Mouse (Mus musculus) limb, embryonic 11.5 days (tissue): Measurements from ENCODE around the gene Ciz1. TPM values are rescaled to one million over a fixed set of nuclear protein-coding genes. Genes with fewer than 3 reads are reported as not detected.

Experiments
- ATAC-seq: fragments of 200-750 bp; cut with Nextera tagmentation; 2 replicates; pipeline ENCODE4 v1.8.0; 2017; ENCODE audit warnings: low read depth; ENCODE audit not compliant: insufficient number of reproducible peaks, low FRiP score, low TSS enrichment
- DNase-seq: peaks from one replicate; pipeline ENCODE4 v3.0.0-alpha.2; 2015; ENCODE audit warnings: low spot score
- H3K27ac ChIP-seq: fragments of 300-500 bp; sonication (generic); replicated peaks from 2 replicates; pipeline ENCODE4 v1.5.1; 2014; ENCODE audit warnings: low read depth, mild to moderate bottlenecking, low read length
- H3K27me3 ChIP-seq: fragments of 300-500 bp; sonication (generic); 2 replicates; pipeline ENCODE4 v1.6.1; 2014; ENCODE audit warnings: mild to moderate bottlenecking, low read length, mixed read lengths; ENCODE audit not compliant: control insufficient read depth, insufficient read depth
- H3K36me3 ChIP-seq: fragments of 300-500 bp; sonication (generic); 2 replicates; pipeline ENCODE4 v1.6.1; 2014; ENCODE audit warnings: mild to moderate bottlenecking, low read length, moderate library complexity, mixed read lengths; ENCODE audit not compliant: control insufficient read depth, insufficient read depth
- H3K4me1 ChIP-seq: fragments of 300-500 bp; sonication (generic); 2 replicates; pipeline ENCODE4 v1.6.1; 2014; ENCODE audit warnings: low read length, mixed read lengths; ENCODE audit not compliant: control insufficient read depth, insufficient read depth
- H3K4me2 ChIP-seq: fragments of 300-500 bp; sonication (generic); 2 replicates; pipeline ENCODE4 v1.6.1; 2014; ENCODE audit warnings: low read depth, mild to moderate bottlenecking, moderate library complexity; ENCODE audit not compliant: severe bottlenecking
- H3K4me3 ChIP-seq: fragments of 300-500 bp; sonication (generic); 2 replicates; pipeline ENCODE4 v1.5.1; 2014; ENCODE audit warnings: low read depth, low read length
- H3K9ac ChIP-seq: fragments of 300-500 bp; sonication (generic); 2 replicates; pipeline ENCODE4 v1.6.1; 2014; ENCODE audit warnings: mild to moderate bottlenecking, low read length
- H3K9me3 ChIP-seq: fragments of 300-500 bp; sonication (generic); 2 replicates; pipeline ENCODE4 v1.6.1; 2016; ENCODE audit warnings: low read length; ENCODE audit not compliant: control insufficient read depth
- WGBS: fragments of 180-500 bp; shearing (Covaris S2); extraction: QIAGEN DNeasy Blood & Tissue Kit; methylation state at CpG from one replicate; pipeline ENCODE4 v1.1.7; 2014; 5-methylcytosine and 5-hydroxymethylcytosine counted together
- polyA plus RNA-seq: library from polyadenylated mRNA; unstranded; fragments of >200 nt; fragmentation: Nextera tagmentation; extraction: Ambion mirVana; gene quantifications from 2 replicates; pipeline ENCODE4 v1.2.1, GENCODE M21; 2014

Gene Ciz1
- polyA plus RNA-seq, 1 experiment from 2014 or later, result 52.2 TPM

DNA sequence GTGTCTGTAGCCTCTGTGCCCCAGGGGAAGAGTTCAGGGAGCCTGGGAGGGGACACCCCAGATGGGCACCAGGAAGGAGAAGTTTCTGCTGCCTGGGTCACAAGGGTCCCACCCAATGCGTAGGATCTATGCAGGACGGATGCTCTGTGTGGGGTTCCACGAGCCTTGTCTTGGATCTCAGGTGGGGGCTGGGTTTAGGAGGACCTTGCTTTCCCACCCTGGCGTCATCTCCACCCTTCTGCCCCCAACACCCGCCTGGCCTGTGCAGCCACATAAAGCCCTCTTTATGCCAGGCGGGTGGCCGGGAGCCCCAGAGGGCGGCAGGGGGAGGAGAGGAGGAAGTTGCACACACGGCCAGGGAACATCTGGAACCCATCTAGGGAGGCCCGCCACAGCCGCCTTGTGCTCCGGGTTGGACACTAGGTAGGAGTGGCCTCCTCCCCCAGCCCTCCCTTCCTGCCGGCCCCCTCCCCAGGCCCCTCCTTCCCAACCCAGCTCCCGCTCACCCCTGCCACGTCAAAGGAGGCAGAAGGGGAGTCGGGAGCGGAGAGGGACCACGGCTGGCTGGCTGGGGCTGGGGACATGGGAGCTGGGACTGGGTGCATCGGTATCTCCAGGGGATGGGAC, 34.2 kb upstream of the Ciz1 start:
- peak overlapping the region; percentile 100 for H3K27ac ChIP-seq
- H3K27me3 ChIP-seq, result no peaks in the 10 kb centered on the region
- peaks cover 46% of the 10 kb centered on the region for H3K4me1 ChIP-seq
- H3K4me3 ChIP-seq, result peak overlapping the region; percentile 74
- ATAC-seq (peak; percentile 83), DNase-seq (peak; percentile 96)
- no peaks in the 10 kb centered on the region for H3K36me3 ChIP-seq
- peak overlapping the region; percentile 95 for H3K9ac ChIP-seq
- 2% methylated on average over 16 of the region's 19 CpGs for WGBS
- H3K4me2 ChIP-seq, result peak overlapping the region; percentile 96
- H3K9me3 ChIP-seq, result no peaks in the 10 kb centered on the region

DNA sequence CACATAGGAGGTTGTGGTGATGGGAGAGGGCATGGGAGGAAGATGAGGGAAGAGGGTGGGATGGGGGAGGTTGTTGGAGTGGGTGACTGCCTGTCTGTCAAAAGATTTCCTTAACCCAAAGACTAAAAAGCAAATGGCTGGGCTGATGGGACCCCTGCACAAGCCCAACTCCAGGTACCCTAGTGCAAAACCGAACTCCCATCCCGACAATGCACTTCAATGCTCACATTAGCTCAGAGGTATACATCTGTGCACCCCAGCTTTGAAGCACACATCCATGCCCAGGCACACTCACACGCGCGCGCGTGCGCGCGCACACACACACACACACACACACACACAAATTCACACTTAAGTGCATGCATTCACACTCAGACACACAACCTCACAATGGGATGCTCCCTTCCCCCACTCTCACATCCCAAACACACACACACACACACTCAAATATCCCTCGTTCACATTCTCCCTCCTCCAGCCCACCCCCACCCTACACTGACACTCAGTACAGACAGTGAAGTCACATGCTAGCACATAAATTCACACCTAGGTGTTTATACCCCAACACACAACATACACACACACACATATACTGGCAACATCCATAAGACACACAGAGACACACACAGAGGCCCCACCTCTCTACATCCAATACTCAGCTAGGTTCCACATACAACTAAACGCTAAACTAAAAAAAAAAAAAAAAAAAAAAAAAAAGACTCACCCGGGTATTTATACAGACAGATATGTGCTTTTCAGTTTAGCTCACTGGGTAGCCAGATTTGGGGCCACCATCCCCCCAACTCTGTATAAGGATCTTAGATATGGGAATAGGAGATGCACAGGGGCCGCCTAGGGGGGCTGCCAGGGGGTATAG, 33.2 kb upstream of the Ciz1 start:
- 37% methylated on average over 14 of the region's 14 CpGs for WGBS
- ATAC-seq, result no peak
- Histone ChIP-seq H3K27ac (peak overlapping the region; percentile 100), H3K4me1 (peaks cover 46% of the 10 kb centered on the region), H3K4me3 (peak overlapping the region; percentile 74), H3K9ac (peak overlapping the region; percentile 95), H3K36me3 (no peaks in the 10 kb centered on the region), H3K27me3 (no peaks in the 10 kb centered on the region), H3K4me2 (peak overlapping the region; percentile 96), H3K9me3 (no peaks in the 10 kb centered on the region)
- peak; percentile 62 for DNase-seq

DNA sequence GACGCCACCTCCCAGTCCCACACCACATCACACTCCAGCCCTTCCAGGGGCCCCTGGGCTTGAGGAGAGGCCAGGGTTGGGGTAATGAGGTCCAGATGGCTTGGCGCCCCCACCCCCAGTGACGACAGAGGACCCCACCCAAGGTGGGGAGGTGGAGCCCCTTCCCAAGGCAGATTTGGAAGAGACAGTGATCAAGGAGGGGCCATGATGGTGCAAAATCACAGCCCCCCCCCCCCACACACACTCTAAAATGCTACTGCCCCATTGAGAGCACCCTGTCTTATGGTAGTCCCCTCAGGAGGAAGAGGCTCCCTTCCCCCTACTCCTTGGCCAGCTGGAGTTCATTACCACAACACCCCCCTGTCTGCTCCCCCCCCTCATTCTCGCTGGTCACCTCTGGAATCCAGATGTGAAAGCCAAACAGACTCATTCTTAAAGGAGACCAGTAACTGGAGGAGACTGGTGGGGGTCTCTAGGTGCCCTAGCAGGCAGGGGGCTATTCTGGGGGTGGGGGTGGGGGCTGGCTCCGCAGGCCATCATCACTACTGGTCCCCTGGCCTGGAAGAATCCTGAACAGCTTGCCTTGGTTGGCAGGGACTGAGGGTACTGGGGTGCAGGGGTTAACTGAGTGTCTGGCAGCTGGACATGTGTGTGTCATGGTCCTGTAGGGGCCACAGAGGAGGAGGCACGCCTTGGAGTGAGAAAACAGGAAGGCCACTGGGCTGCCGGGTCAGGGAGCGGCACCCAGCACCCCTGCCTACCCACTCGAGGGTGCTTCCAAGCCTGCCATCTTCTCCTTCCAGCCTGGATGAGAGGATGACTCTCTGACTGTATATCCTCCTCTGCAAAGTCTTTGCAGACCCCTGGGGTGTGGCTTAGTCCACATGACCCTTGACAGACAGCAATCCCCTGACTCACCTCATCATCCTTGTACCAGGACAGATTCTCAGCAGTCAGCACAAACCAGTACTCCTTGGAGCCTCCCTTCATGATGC, 32.2 kb upstream of the Ciz1 start:
- H3K9me3 ChIP-seq, result no peaks in the 10 kb centered on the region
- H3K9ac ChIP-seq, result peak overlapping the region; percentile 48
- peaks cover 45% of the 10 kb centered on the region for H3K4me1 ChIP-seq
- no peaks in the 10 kb centered on the region for H3K36me3 ChIP-seq
- H3K27me3 ChIP-seq, result no peaks in the 10 kb centered on the region
- DNase-seq, result peak; percentile 88
- H3K4me3 ChIP-seq, result peak overlapping the region; percentile 15
- peak; percentile 53 for ATAC-seq
- H3K4me2 ChIP-seq, result peak overlapping the region; percentile 96
- 3% methylated on average over 9 of the region's 9 CpGs for WGBS
- peak overlapping the region; percentile 100 for H3K27ac ChIP-seq

DNA sequence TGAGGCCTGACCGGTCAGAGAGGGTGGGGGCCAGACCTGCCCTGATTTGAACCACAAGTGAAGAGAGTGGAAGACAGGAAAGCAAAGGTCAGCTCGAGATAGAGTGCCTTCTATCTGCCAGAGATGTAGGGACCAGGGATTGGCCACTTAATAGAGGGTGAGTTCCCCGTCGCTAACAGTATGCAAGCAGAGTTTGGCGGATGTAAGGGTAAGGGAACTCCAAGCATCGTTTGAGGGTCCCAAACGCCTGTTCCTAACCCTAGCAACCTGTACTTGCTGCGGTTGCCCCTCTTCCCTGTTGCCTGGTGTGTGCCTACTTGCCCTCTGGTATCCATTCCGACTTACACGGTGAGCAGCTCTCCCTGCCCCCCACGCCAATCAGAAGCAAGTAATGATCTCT, 31.4 kb upstream of the Ciz1 start:
- Histone ChIP-seq H3K4me1 (peaks cover 37% of the 10 kb centered on the region), H3K36me3 (no peaks in the 10 kb centered on the region), H3K9me3 (no peaks in the 10 kb centered on the region), H3K27me3 (no peaks in the 10 kb centered on the region), H3K4me3 (no peak overlapping the region), H3K9ac (no peak overlapping the region), H3K27ac (peak overlapping the region; percentile 100), H3K4me2 (no peak overlapping the region)
- DNase-seq (no peak), ATAC-seq (no peak)
- 50% methylated on average over 11 of the region's 11 CpGs for WGBS

DNA sequence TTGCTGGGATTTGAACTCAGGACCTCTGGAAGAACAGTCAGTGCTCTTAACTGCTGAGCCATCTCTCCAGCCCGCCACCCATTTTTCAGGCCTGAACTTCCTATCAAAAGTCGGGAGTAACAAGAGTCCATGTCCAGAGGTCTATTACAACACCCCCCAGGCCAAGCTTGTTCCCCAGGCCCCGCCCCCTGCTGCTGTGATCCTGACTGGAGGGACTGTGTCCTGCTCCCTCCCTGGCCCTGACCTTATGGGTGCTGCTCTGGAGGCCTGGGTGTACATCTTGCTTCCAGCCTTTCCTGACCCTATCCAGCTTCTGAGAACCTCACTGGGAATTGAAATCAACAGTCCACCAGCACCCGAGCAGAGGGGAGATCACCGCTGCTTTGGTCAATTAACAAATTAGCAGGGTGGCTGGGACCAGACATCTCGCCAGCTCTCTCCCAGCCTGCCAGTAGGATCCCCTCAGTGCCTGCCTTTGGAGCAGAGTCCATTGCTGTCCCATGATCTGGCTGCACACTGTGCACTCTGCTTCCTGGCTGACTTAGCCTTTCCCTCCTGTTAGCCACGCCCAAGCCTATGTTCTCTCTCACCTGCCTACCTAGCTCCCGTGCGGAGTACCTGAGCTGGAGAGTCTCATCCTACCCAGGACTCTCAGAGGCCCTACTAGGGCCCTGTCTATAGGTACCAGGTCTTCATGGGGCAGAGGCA, 30.4 kb upstream of the Ciz1 start:
- Histone ChIP-seq H3K9me3 (no peaks in the 10 kb centered on the region), H3K36me3 (no peaks in the 10 kb centered on the region), H3K4me2 (no peak overlapping the region), H3K4me1 (peaks cover 27% of the 10 kb centered on the region), H3K27me3 (no peaks in the 10 kb centered on the region), H3K9ac (no peak overlapping the region), H3K4me3 (no peak overlapping the region), H3K27ac (0 out of 2 replicates have a peak overlapping the region, but pooled peaks have one; percentile 15)
- ATAC-seq (no peak), DNase-seq (no peak)
- WGBS, result 68% methylated on average over 9 of the region's 9 CpGs

DNA sequence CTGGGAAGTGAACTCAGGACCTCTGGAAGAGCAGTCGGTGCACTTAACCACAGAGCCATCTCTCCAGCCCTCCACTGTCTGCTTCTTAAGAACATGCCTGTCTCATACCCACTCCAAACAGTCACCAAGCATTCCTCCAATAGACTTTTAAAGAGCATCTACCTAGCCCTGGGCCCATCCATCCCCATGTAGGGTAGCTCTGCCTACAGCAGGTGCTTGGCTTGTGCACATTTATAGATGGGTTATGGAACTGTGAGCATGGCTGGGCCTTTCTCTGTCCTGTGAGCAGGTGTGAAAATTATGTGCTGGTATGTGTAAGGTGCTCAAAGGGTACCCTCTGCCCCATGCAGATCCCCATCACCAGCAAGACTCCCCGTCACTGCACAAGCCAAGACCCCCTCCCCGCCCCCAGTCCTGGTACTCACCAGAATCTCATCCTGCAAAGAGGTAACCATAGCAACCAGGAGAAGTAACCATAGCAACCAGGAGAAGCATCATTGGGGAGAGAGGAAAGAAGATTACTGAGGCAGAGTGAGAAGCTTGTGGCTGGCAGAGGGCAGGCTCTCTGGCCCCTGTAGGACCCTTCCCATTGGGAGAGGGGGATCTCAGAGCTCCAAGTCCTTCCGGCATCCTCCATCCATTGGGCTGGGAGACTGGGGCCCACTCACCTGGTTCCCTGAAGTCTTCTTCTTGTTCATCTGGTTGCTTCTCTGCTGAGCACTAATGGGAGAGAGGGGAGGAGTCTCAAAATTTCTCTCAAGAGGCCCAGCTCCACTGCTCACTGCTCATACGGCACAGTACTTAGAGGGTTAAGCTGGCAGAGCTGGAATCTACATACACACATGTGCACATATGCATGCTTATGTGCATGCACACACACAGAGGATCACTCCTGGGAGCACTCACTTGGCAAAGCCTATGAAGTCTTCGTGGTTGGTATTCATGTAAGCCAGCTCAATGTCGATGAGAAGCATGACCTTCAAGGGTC, 29.1 kb upstream of the Ciz1 start:
- Histone ChIP-seq H3K4me1 (peaks cover 18% of the 10 kb centered on the region), H3K9ac (no peak overlapping the region), H3K27ac (no peak overlapping the region), H3K36me3 (no peaks in the 10 kb centered on the region), H3K27me3 (no peaks in the 10 kb centered on the region), H3K9me3 (no peaks in the 10 kb centered on the region), H3K4me3 (no peak overlapping the region), H3K4me2 (no peak overlapping the region)
- DNase-seq, result no peak
- no peak for ATAC-seq
- WGBS, result 83% methylated on average over 7 of the region's 7 CpGs

DNA sequence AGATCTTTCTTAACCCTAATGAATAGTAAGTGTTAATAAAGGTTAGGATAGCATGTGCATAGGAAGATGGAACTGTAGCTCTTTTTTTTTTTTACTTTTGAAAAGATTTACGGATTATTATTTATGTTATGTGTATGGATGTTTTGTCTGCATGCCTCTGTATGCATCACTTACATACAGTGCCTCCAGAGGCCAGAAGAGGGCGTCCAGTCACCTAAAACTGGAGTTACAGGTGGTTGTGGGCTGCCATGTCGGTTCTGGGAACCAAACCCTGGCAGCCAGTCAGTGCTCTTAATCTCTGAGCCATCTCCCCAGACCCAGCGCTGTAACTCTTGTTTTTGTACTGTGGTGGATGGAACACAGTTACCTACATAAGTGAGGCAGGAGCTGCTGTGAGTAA, 27.8 kb upstream of the Ciz1 start:
- ATAC-seq, result no peak
- no peak overlapping the region for H3K4me3 ChIP-seq
- H3K36me3 ChIP-seq, result no peaks in the 10 kb centered on the region
- no peak overlapping the region for H3K27ac ChIP-seq
- no peak for DNase-seq
- H3K4me2 ChIP-seq, result no peak overlapping the region
- H3K27me3 ChIP-seq, result no peaks in the 10 kb centered on the region
- no peak overlapping the region for H3K9ac ChIP-seq
- H3K4me1 ChIP-seq, result peaks cover 21% of the 10 kb centered on the region
- WGBS, result 57% methylated on average over 4 of the region's 4 CpGs
- H3K9me3 ChIP-seq, result no peaks in the 10 kb centered on the region
